Mouse (Mus musculus): Measurements from ENCODE around the gene Foxo4.

Gene Foxo4

GRCm38 (mm10) chrX:101290111-101290510 lies 35.8 kb downstream of the Foxo4 start:
- DNase-seq (ENCODE audit: low spot score in 2 of 2): no peak

GRCm38 (mm10) chrX:101299055-101299454 lies 44.7 kb downstream of the Foxo4 start, which contains the start of gene Nlgn3:
Gene Nlgn3 (plus strand): TSS chrX:101299168.
- DNase-seq (ENCODE audit: low spot score in 2 of 2): no peak

GRCm38 (mm10) chrX:101299473-101300426 lies 45.4 kb downstream of the Foxo4 start:
- DNase-seq (ENCODE audit: low spot score in 2 of 2): no peak

DNA sequence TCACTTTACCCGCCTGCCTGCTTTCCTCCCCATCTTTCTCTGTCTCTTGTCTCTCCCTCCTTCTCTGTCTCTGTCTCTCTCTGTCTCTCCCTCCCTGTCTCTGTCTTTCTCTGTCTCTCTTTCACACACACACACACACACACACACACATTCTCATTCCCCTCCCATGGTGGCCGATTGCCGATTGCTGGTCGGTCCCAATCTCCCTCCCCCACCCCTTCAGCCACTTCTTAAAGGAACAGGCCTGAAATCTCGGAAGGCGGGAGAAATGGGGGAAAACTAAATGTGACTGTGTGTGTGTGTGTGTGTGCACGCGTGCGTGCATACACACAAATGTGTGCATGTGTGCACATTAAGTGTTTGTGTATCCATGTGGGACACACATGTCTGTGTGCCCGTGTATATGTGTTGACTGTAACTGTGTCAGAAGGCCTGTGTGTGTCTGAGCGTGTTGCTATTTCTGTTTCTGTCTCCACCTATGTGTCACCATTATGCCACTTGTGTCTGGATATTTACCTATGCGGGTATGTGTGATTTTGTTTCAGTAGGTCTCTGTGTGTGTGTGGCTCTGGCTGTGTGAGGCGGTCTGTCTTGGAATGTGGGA lies 46.2 kb downstream of the Foxo4 start:
- DNase-seq (ENCODE audit: low spot score in 2 of 2): no peak

DNA sequence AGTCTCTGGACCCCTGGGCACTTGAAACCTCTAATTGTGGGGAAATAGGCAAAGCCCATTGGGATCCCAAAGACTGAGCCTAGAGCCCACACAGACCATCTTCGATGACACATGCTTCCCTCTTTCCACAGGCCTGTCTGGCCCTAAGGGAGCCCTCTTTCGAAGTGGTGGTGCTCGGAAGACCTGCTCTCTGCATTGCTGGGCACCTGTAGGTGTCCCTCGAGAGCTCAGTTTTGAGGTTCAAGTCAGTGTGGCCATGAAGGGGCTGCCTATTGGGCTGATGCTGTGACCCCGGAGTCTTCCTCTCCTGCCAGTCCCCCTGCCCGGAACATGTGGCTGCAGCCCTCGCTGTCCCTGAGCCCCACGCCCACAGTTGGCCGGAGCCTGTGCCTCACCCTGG lies 47.3 kb downstream of the Foxo4 start:
- no peak for DNase-seq (ENCODE audit: low spot score in 2 of 2)

GRCm38 (mm10) chrX:101304646-101305045 lies 50.3 kb downstream of the Foxo4 start:
- no peak for DNase-seq (ENCODE audit: low spot score in 2 of 2)

- DNase-seq (ENCODE audit: low spot score in 2 of 2): no peak
Observed at GRCm38 (mm10) chrX:101309299-101309698, 55.0 kb downstream of the Foxo4 start.
